Mouse (Mus musculus): ENCODE data around the gene Pcsk7. TPM values are rescaled to one million over a fixed set of nuclear protein-coding genes. Genes with fewer than 3 reads are reported as not detected.
A peak's percentile ranks its signal among the peaks of the same experiment; 100 is the strongest.

Gene Pcsk7
- polyA plus RNA-seq, 2 experiments = 5.0 to 7.3 TPM

- Histone ChIP-seq H3K27ac (no peak overlapping the region), H3K27me3 (ENCODE audit: control insufficient read depth, insufficient read depth, low read length) (no peaks in the 10 kb centered on the region), H3K9me3 (ENCODE audit: control insufficient read depth, low read length) (no peaks in the 10 kb centered on the region), H3K4me3 (ENCODE audit: insufficient read depth in 1 of 2, low read depth in 2 of 2, low read length in 2 of 2) (no peak overlapping the region), H3K9ac (replicated peaks) (no peak overlapping the region), H3K36me3 (replicated peaks; ENCODE audit: control insufficient read depth, insufficient read depth, low read depth) (peaks cover 13% of the 10 kb centered on the region), H3K4me2 (ENCODE audit: low read depth) (no peak overlapping the region), H3K4me1 (replicated peaks; ENCODE audit: control insufficient read depth in 2 of 2, insufficient read depth in 2 of 2, low read length in 1 of 2) (peaks cover 0 to 10% of the 10 kb centered on the region in 2 experiments; a peak in 1 of 4 replicates)
- ATAC-seq (ENCODE audit: insufficient read depth) (no peak), DNase-seq (ENCODE audit: low read depth in 3 of 3, low spot score in 3 of 3) (no peak)
- WGBS (ENCODE audit: insufficient replicate concordance) = 73% methylated on average over 5 of the region's 5 CpGs
- TF ChIP-seq EP300 (IDR thresholded peaks at IDR 0.05; ENCODE audit: low read depth) (no peak), CTCF (IDR thresholded peaks at IDR 0.05; ENCODE audit: low read depth) (no peak)
Observed at GRCm38 (mm10) chr9:45929285-45929684, 23.0 kb downstream of the Pcsk7 start.

- no peaks in the 10 kb centered on the region for H3K9me3 ChIP-seq (ENCODE audit: control insufficient read depth, low read length)
- H3K4me2 ChIP-seq (ENCODE audit: low read depth) = no peak overlapping the region
- TF ChIP-seq EP300 (IDR thresholded peaks at IDR 0.05; ENCODE audit: low read depth) = no peak
- TF ChIP-seq CTCF (IDR thresholded peaks at IDR 0.05; ENCODE audit: low read depth) = no peak
- no peak overlapping the region for H3K4me3 ChIP-seq (ENCODE audit: insufficient read depth in 1 of 2, low read depth in 2 of 2, low read length in 2 of 2)
- no peak overlapping the region; the same call in 1 of the 2 replicates for H3K27ac ChIP-seq
- H3K4me1 ChIP-seq (replicated peaks; ENCODE audit: control insufficient read depth in 2 of 2, insufficient read depth in 2 of 2, low read length in 1 of 2) = peaks cover 0 to 10% of the 10 kb centered on the region in 2 experiments; a peak in 2 of 4 replicates
- peaks cover 7% of the 10 kb centered on the region for H3K27me3 ChIP-seq (ENCODE audit: control insufficient read depth, insufficient read depth, low read length)
- no peak for DNase-seq (ENCODE audit: low read depth in 3 of 3, low spot score in 3 of 3)
- H3K36me3 ChIP-seq (replicated peaks; ENCODE audit: control insufficient read depth, insufficient read depth, low read depth) = peaks cover 9% of the 10 kb centered on the region
- ATAC-seq (ENCODE audit: insufficient read depth) = no peak
- 40% methylated on average over 1 of the region's 1 CpGs for WGBS (ENCODE audit: insufficient replicate concordance)
- no peak overlapping the region for H3K9ac ChIP-seq (replicated peaks)
Observed at GRCm38 (mm10) chr9:45931958-45932357, 25.7 kb downstream of the Pcsk7 start.

- no peak for ATAC-seq (ENCODE audit: insufficient read depth)
- 65% methylated on average over 11 of the region's 11 CpGs for WGBS (ENCODE audit: insufficient replicate concordance)
- Histone ChIP-seq H3K27me3 (ENCODE audit: control insufficient read depth, insufficient read depth, low read length) (peaks cover 7% of the 10 kb centered on the region), H3K4me3 (ENCODE audit: insufficient read depth in 1 of 2, low read depth in 2 of 2, low read length in 2 of 2) (no peak overlapping the region), H3K9me3 (ENCODE audit: control insufficient read depth, low read length) (no peaks in the 10 kb centered on the region), H3K4me1 (replicated peaks; ENCODE audit: control insufficient read depth in 2 of 2, insufficient read depth in 2 of 2, low read length in 1 of 2) (peaks cover 0 to 10% of the 10 kb centered on the region in 2 experiments; a peak in 2 of 4 replicates), H3K36me3 (replicated peaks; ENCODE audit: control insufficient read depth, insufficient read depth, low read depth) (peaks cover 9% of the 10 kb centered on the region), H3K4me2 (ENCODE audit: low read depth) (peak overlapping the region; percentile 27; the same call in 1 of the 2 replicates), H3K27ac (no peak overlapping the region), H3K9ac (replicated peaks) (no peak overlapping the region)
- DNase-seq (ENCODE audit: low read depth in 3 of 3, low spot score in 3 of 3) = no peak
- TF ChIP-seq EP300 (IDR thresholded peaks at IDR 0.05; ENCODE audit: low read depth) (no peak), CTCF (IDR thresholded peaks at IDR 0.05; ENCODE audit: low read depth) (no peak)
Observed at GRCm38 (mm10) chr9:45932571-45933415, 26.5 kb downstream of the Pcsk7 start.

- Histone ChIP-seq H3K27me3 (ENCODE audit: control insufficient read depth, insufficient read depth, low read length) (peaks cover 7% of the 10 kb centered on the region), H3K4me1 (replicated peaks; ENCODE audit: control insufficient read depth in 2 of 2, insufficient read depth in 2 of 2, low read length in 1 of 2) (peaks cover 0 to 10% of the 10 kb centered on the region in 2 experiments; a peak in 2 of 4 replicates), H3K9me3 (ENCODE audit: control insufficient read depth, low read length) (no peaks in the 10 kb centered on the region), H3K27ac (no peak within 1 kb of the TSS), H3K4me3 (ENCODE audit: insufficient read depth in 1 of 2, low read depth in 2 of 2, low read length in 2 of 2) (no peak within 1 kb of the TSS), H3K4me2 (ENCODE audit: low read depth) (no peak within 1 kb of the TSS), H3K9ac (replicated peaks) (no peak within 1 kb of the TSS), H3K36me3 (replicated peaks; ENCODE audit: control insufficient read depth, insufficient read depth, low read depth) (peaks cover 2% of the 10 kb centered on the region; the same call in 1 of the 2 replicates)
- no peak for DNase-seq (ENCODE audit: low read depth in 3 of 3, low spot score in 3 of 3)
- no peak for ATAC-seq (ENCODE audit: insufficient read depth)
- WGBS (ENCODE audit: insufficient replicate concordance) = 16% methylated on average over 20 of the region's 21 CpGs
- TF ChIP-seq EP300 (IDR thresholded peaks at IDR 0.05; ENCODE audit: low read depth) (no peak), CTCF (IDR thresholded peaks at IDR 0.05; ENCODE audit: low read depth) (no peak)
Observed at GRCm38 (mm10) chr9:45935628-45936210, 29.4 kb downstream of the Pcsk7 start, which contains the start of gene Tagln. TSS of gene Tagln (minus strand) at chr9:45936058.

- ATAC-seq (ENCODE audit: insufficient read depth) = peak; percentile 38
Observed at GRCm38 (mm10) chr9:45936883-45937282, 30.6 kb downstream of the Pcsk7 start.

More at GRCm38 (mm10) chr9:45936883-45937282, 30.6 kb downstream of the Pcsk7 start:
- H3K9ac ChIP-seq (replicated peaks) = no peak overlapping the region
- H3K4me3 ChIP-seq (ENCODE audit: insufficient read depth in 1 of 2, low read depth in 2 of 2, low read length in 2 of 2) = no peak overlapping the region
- H3K4me1 ChIP-seq (replicated peaks; ENCODE audit: control insufficient read depth in 2 of 2, insufficient read depth in 2 of 2, low read length in 1 of 2) = peaks cover 3 to 9% of the 10 kb centered on the region in 2 experiments
- WGBS (ENCODE audit: insufficient replicate concordance) = 25% methylated on average over 3 of the region's 3 CpGs
- DNase-seq (ENCODE audit: low read depth in 3 of 3, low spot score in 3 of 3) = no peak
- H3K27ac ChIP-seq = no peak overlapping the region
- peaks cover 6% of the 10 kb centered on the region for H3K36me3 ChIP-seq (replicated peaks; ENCODE audit: control insufficient read depth, insufficient read depth, low read depth)
- H3K27me3 ChIP-seq (ENCODE audit: control insufficient read depth, insufficient read depth, low read length) = peaks cover 7% of the 10 kb centered on the region
- TF ChIP-seq EP300 (IDR thresholded peaks at IDR 0.05; ENCODE audit: low read depth) (no peak), CTCF (IDR thresholded peaks at IDR 0.05; ENCODE audit: low read depth) (peak; percentile 86)
- no peaks in the 10 kb centered on the region for H3K9me3 ChIP-seq (ENCODE audit: control insufficient read depth, low read length)
- H3K4me2 ChIP-seq (ENCODE audit: low read depth) = no peak overlapping the region
